Mouse (Mus musculus) forebrain, embryonic 14.5 days (tissue): ENCODE measurements around the gene Npy. TPM values are rescaled to one million over a fixed set of nuclear protein-coding genes. Genes with fewer than 3 reads are reported as not detected.

Source experiments
- ATAC-seq: fragments of 200-750 bp; cut with Nextera tagmentation; 2 replicates; pipeline ENCODE4 v1.8.0; 2017; ENCODE audit warnings: mild to moderate bottlenecking, moderate library complexity
- DNase-seq: peaks from one replicate; pipeline ENCODE4 v3.0.0-alpha.2; 2015; ENCODE audit warnings: low spot score
- H3K27ac ChIP-seq: fragments of 300-500 bp; sonication (generic); 2 replicates; pipeline ENCODE4 v1.5.1; 2014; ENCODE audit warnings: low read depth, mild to moderate bottlenecking, control low read depth, low read length, moderate library complexity
- H3K27me3 ChIP-seq: fragments of 300-500 bp; sonication (generic); replicated peaks from 2 replicates; pipeline ENCODE4 v1.6.1; 2014; ENCODE audit warnings: low read length, control low read depth, mixed read lengths; ENCODE audit not compliant: control insufficient read depth, insufficient read depth
- H3K36me3 ChIP-seq: fragments of 300-500 bp; sonication (generic); 2 replicates; pipeline ENCODE4 v1.6.1; 2014; ENCODE audit warnings: low read length, control low read depth; ENCODE audit not compliant: control insufficient read depth, insufficient read depth
- H3K4me1 ChIP-seq: fragments of 300-500 bp; sonication (generic); 2 replicates; pipeline ENCODE4 v1.6.1; 2014; ENCODE audit warnings: antibody characterized with exemption, low read length, control low read depth; ENCODE audit not compliant: control insufficient read depth, insufficient read depth
- H3K4me2 ChIP-seq: fragments of 300-500 bp; sonication (generic); 2 replicates; pipeline ENCODE4 v1.6.1; 2014; ENCODE audit warnings: mild to moderate bottlenecking, control low read depth, low read length
- H3K4me3 ChIP-seq: fragments of 300-500 bp; sonication (generic); 2 replicates; pipeline ENCODE4 v1.5.1; 2014; ENCODE audit warnings: low read depth, low read length, control low read depth
- H3K9ac ChIP-seq: fragments of 300-500 bp; sonication (generic); 2 replicates; pipeline ENCODE4 v1.6.1; 2014; ENCODE audit warnings: mild to moderate bottlenecking, low read length, control low read depth, moderate library complexity
- H3K9me3 ChIP-seq: fragments of 300-500 bp; sonication (generic); replicated peaks from 2 replicates; pipeline ENCODE4 v1.6.1; 2016; ENCODE audit warnings: low read length, control low read depth, mixed read lengths; ENCODE audit not compliant: control insufficient read depth
- WGBS: fragments of 180-500 bp; shearing (Covaris S2); extraction: QIAGEN DNeasy Blood & Tissue Kit; methylation state at CpG from one replicate; pipeline ENCODE4 v1.1.7; 2014; 5-methylcytosine and 5-hydroxymethylcytosine counted together
- polyA plus RNA-seq: library from polyadenylated mRNA; unstranded; fragments of >200 nt; fragmentation: Nextera tagmentation; extraction: Ambion mirVana; gene quantifications from 2 replicates; pipeline ENCODE4 v1.2.1, GENCODE M21; 2014

Npy gene
- polyA plus RNA-seq, 1 experiment from 2014 or later = 107 TPM

DNA sequence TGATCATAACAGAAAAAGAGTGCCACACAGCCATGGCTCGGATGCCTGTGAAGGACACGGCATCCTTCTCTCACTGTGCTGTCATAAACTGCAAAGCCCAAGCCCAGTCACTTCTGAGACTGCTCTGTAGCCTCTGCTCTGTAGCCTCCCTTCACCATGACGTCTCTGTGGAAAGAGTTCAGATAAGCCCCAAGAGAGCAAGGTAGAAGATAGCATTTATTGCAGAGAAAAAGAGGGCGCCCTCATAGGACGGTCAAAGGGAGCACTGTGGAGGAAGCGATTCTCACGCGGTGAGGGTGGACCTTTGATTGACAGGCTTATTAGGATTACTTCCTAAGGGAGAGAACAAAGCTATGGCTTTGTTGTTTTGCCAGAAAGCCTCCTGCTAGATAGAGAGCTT lies 18.4 kb upstream of the Npy start:
- H3K9me3 ChIP-seq = no peaks in the 10 kb centered on the region
- no peak for ATAC-seq
- no peak overlapping the region for H3K9ac ChIP-seq
- no peak overlapping the region for H3K4me3 ChIP-seq
- H3K27ac ChIP-seq = no peak overlapping the region
- DNase-seq = no peak
- 0 out of 2 replicates have a peak, but pooled peaks cover 4% of the 10 kb centered on the region for H3K4me1 ChIP-seq
- no peak overlapping the region for H3K4me2 ChIP-seq
- WGBS = 34% methylated on average over 8 of the region's 8 CpGs
- no peaks in the 10 kb centered on the region for H3K27me3 ChIP-seq
- H3K36me3 ChIP-seq = no peaks in the 10 kb centered on the region

GRCm38 (mm10) chr6:49808076-49808475 lies 14.4 kb upstream of the Npy start:
- 0 out of 2 replicates have a peak, but pooled peaks cover 4% of the 10 kb centered on the region for H3K4me1 ChIP-seq
- H3K4me2 ChIP-seq = peak overlapping the region; percentile 45
- H3K27me3 ChIP-seq = no peaks in the 10 kb centered on the region
- 15% methylated on average over 13 of the region's 13 CpGs for WGBS
- no peak for ATAC-seq
- peak overlapping the region; percentile 2 for H3K9ac ChIP-seq
- no peaks in the 10 kb centered on the region for H3K9me3 ChIP-seq
- H3K36me3 ChIP-seq = no peaks in the 10 kb centered on the region
- peak overlapping the region; percentile 13 for H3K4me3 ChIP-seq
- DNase-seq = peak; percentile 33
- H3K27ac ChIP-seq = no peak overlapping the region

DNA sequence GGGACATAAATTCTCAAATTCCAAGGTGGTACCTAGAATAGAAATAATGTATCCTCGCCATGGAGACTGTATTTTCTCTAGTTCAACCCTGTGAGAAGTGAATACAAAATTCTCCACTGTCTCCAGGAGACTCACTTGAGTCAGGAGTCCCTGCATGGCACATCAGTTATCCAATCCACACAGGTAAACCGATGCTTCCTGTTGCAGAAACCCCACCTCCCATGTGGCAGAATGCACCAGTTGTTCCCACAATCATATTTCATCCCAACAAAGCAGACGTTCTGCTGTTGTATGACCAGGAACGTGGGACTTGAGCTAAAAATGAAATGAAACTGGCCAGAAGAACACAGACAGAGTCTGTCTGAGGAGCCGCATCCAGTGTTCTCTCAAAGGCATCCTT lies 5.3 kb upstream of the Npy start:
- H3K4me3 ChIP-seq = no peak overlapping the region
- H3K27ac ChIP-seq = no peak overlapping the region
- H3K9me3 ChIP-seq = no peaks in the 10 kb centered on the region
- no peak overlapping the region for H3K4me2 ChIP-seq
- no peak overlapping the region for H3K9ac ChIP-seq
- DNase-seq = no peak
- H3K4me1 ChIP-seq = no peaks in the 10 kb centered on the region
- ATAC-seq = no peak
- WGBS = 76% methylated on average over 5 of the region's 5 CpGs
- H3K36me3 ChIP-seq = no peaks in the 10 kb centered on the region
- peaks cover 24% of the 10 kb centered on the region for H3K27me3 ChIP-seq

DNA sequence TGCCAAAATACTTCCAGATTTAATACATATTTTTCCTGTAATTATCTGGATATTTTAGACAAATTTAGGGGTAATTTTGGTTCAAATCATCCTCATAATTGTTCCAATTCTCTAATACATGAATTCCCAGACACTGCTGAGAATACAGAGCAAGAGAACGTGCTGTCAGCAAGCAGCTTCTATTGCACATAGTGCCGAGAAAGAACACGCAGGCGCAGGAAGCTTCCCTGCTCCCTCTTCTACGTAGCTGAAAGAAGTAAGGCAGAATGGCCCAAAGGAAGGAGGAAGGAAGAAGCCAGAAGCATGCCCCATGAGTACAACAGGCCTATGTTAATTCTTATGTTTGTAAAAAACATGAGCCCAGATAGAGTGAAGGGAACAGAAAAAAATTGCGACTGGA lies 4.9 kb upstream of the Npy start:
- peaks cover 4% of the 10 kb centered on the region; the same call in 1 of the 2 replicates for H3K4me1 ChIP-seq
- 68% methylated on average over 6 of the region's 6 CpGs for WGBS
- ATAC-seq (no peak), DNase-seq (no peak)
- H3K27me3 ChIP-seq = peaks cover 27% of the 10 kb centered on the region
- H3K9ac ChIP-seq = no peak overlapping the region
- no peak overlapping the region for H3K27ac ChIP-seq
- no peaks in the 10 kb centered on the region for H3K36me3 ChIP-seq
- no peak overlapping the region for H3K4me3 ChIP-seq
- H3K9me3 ChIP-seq = no peaks in the 10 kb centered on the region
- no peak overlapping the region for H3K4me2 ChIP-seq

DNA sequence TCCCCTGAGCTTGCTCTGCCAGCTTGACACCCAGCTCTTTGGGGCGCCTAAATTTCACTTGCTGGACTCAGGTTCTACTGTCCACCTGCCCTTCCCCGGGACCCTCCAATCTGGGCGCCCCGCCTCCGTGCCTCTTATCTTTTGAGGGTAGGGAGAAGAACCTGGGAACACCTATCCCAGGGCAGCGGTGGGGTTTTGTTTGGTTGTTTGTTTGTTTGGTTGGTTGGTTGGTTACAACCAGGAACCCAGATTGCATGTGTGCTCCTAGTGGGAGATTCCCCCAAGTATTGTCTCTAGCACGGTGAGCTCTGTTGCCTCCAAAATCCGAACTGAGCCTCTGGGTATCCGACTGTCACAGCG lies 341 bp downstream of the Npy start:
- Histone ChIP-seq H3K36me3 (no peaks in the 10 kb centered on the region), H3K9ac (peak overlapping the region; percentile 52), H3K27me3 (peaks cover 47% of the 10 kb centered on the region), H3K4me1 (peaks cover 5% of the 10 kb centered on the region; the same call in 1 of the 2 replicates), H3K9me3 (no peaks in the 10 kb centered on the region), H3K27ac (no peak overlapping the region), H3K4me3 (peak overlapping the region; percentile 39), H3K4me2 (peak overlapping the region; percentile 83)
- DNase-seq (no peak), ATAC-seq (no peak)
- 1% methylated on average over 10 of the region's 10 CpGs for whole genome bisulfite sequencing

GRCm38 (mm10) chr6:49823371-49823770 lies 861 bp downstream of the Npy start:
- Histone ChIP-seq H3K27ac (no peak overlapping the region), H3K27me3 (peaks cover 47% of the 10 kb centered on the region), H3K9me3 (no peaks in the 10 kb centered on the region), H3K36me3 (no peaks in the 10 kb centered on the region), H3K4me1 (peaks cover 5% of the 10 kb centered on the region; the same call in 1 of the 2 replicates), H3K4me3 (peak overlapping the region; percentile 16), H3K4me2 (peak overlapping the region; percentile 83; the same call in 1 of the 2 replicates), H3K9ac (no peak overlapping the region)
- WGBS = 7% methylated on average over 15 of the region's 15 CpGs
- ATAC-seq (no peak), DNase-seq (no peak)

GRCm38 (mm10) chr6:49823821-49824220 lies 1.3 kb downstream of the Npy start:
- no peaks in the 10 kb centered on the region for H3K36me3 ChIP-seq
- H3K4me2 ChIP-seq = no peak overlapping the region
- no peak overlapping the region for H3K27ac ChIP-seq
- H3K9me3 ChIP-seq = no peaks in the 10 kb centered on the region
- H3K9ac ChIP-seq = no peak overlapping the region
- peaks cover 44% of the 10 kb centered on the region for H3K27me3 ChIP-seq
- no peak overlapping the region; the same call in 1 of the 2 replicates for H3K4me3 ChIP-seq
- DNase-seq = no peak
- peaks cover 5% of the 10 kb centered on the region; the same call in 1 of the 2 replicates for H3K4me1 ChIP-seq
- 35% methylated on average over 2 of the region's 2 CpGs for WGBS
- ATAC-seq = no peak

GRCm38 (mm10) chr6:49831579-49831978 lies 9.1 kb downstream of the Npy start:
- DNase-seq = no peak
- Histone ChIP-seq H3K4me3 (no peak overlapping the region), H3K4me2 (no peak overlapping the region), H3K36me3 (no peaks in the 10 kb centered on the region), H3K27ac (no peak overlapping the region), H3K9me3 (no peaks in the 10 kb centered on the region), H3K27me3 (no peaks in the 10 kb centered on the region), H3K4me1 (no peaks in the 10 kb centered on the region), H3K9ac (no peak overlapping the region)
- WGBS = 84% methylated on average over 2 of the region's 2 CpGs
- no peak for ATAC-seq

- Histone ChIP-seq H3K9me3 (no peaks in the 10 kb centered on the region), H3K4me2 (no peak overlapping the region), H3K4me1 (no peaks in the 10 kb centered on the region), H3K36me3 (no peaks in the 10 kb centered on the region), H3K27ac (no peak overlapping the region), H3K9ac (no peak overlapping the region), H3K4me3 (no peak overlapping the region), H3K27me3 (no peaks in the 10 kb centered on the region)
- ATAC-seq (no peak), DNase-seq (no peak)
- 69% methylated on average over 2 of the region's 2 CpGs for WGBS
These were observed 34.3 kb downstream of the Npy start for GRCm38 (mm10) chr6:49856830-49857229.
